Mouse (Mus musculus) frontal cortex, postnatal 10 days (tissue): Measurements from ENCODE around the gene 1700010B08Rik.
"Not testable (repeated sequence)": the region's sequence is repeated elsewhere in the genome, so short reads cannot be mapped to it uniquely, and the experiment has no call there.

Source experiments
- DNase-seq, 2 experiments: peaks; one replicate each; pipeline ENCODE4 v3.0.0; 2022; ENCODE audit warnings: low spot score in 2 of 2, mixed read lengths in 1 of 2

Gene 1700010B08Rik

GRCm38 (mm10) chr2:173719115-173719514, at the start of gene 1700010B08Rik:
TSS of gene 1700010B08Rik (plus strand) at chr2:173719415.
- DNase-seq: not testable (repeated sequence)

GRCm38 (mm10) chr2:173672328-173672896, 46.8 kb upstream of the 1700010B08Rik start:
- DNase-seq: no peak

- DNase-seq: no peak
Measured at GRCm38 (mm10) chr2:173673469-173673868, 45.7 kb upstream of the 1700010B08Rik start.

GRCm38 (mm10) chr2:173678593-173678992, 40.6 kb upstream of the 1700010B08Rik start:
- DNase-seq: no peak

GRCm38 (mm10) chr2:173679217-173679616, 40.0 kb upstream of the 1700010B08Rik start:
- DNase-seq: no peak

GRCm38 (mm10) chr2:173680153-173680552, 39.1 kb upstream of the 1700010B08Rik start:
- no peak for DNase-seq

GRCm38 (mm10) chr2:173682773-173683172, 36.4 kb upstream of the 1700010B08Rik start:
- DNase-seq: no peak

- no peak for DNase-seq
Measured at GRCm38 (mm10) chr2:173685781-173686361, 33.3 kb upstream of the 1700010B08Rik start.

GRCm38 (mm10) chr2:173687363-173687762, 31.9 kb upstream of the 1700010B08Rik start:
- DNase-seq: no peak

GRCm38 (mm10) chr2:173689835-173690234, 29.4 kb upstream of the 1700010B08Rik start:
- DNase-seq: no peak

GRCm38 (mm10) chr2:173691748-173692147, 27.5 kb upstream of the 1700010B08Rik start:
- no peak for DNase-seq

GRCm38 (mm10) chr2:173692693-173693092, 26.5 kb upstream of the 1700010B08Rik start:
- no peak for DNase-seq

- DNase-seq: no peak
Measured at GRCm38 (mm10) chr2:173698850-173699249, 20.4 kb upstream of the 1700010B08Rik start.

- no peak for DNase-seq
Measured at GRCm38 (mm10) chr2:173702096-173702866, 16.9 kb upstream of the 1700010B08Rik start.

GRCm38 (mm10) chr2:173702867-173703237, 16.4 kb upstream of the 1700010B08Rik start:
- no peak for DNase-seq

GRCm38 (mm10) chr2:173705827-173706551, 13.2 kb upstream of the 1700010B08Rik start:
- no peak for DNase-seq

GRCm38 (mm10) chr2:173707626-173708025, 11.6 kb upstream of the 1700010B08Rik start:
- DNase-seq: not testable (repeated sequence)

GRCm38 (mm10) chr2:173710193-173710592, 9.0 kb upstream of the 1700010B08Rik start:
- DNase-seq: no peak

- no peak for DNase-seq
Measured at GRCm38 (mm10) chr2:173712656-173713055, 6.6 kb upstream of the 1700010B08Rik start.

GRCm38 (mm10) chr2:173713241-173713640, 6.0 kb upstream of the 1700010B08Rik start:
- DNase-seq: no peak

- no peak for DNase-seq
Measured at GRCm38 (mm10) chr2:173714620-173715218, 4.5 kb upstream of the 1700010B08Rik start.

- peak in 1 of 2 experiments; percentile 28 for DNase-seq
Measured at GRCm38 (mm10) chr2:173716966-173717365, 2.2 kb upstream of the 1700010B08Rik start.
